Mouse (Mus musculus) limb, embryonic 15.5 days (tissue): ENCODE data around the gene Mxra7. TPM values are rescaled to one million over a fixed set of nuclear protein-coding genes. Genes with fewer than 3 reads are reported as not detected.
A peak's percentile ranks its signal among the peaks of the same experiment; 100 is the strongest.
"Not testable (repeated sequence)": the region's sequence is repeated elsewhere in the genome, so short reads cannot be mapped to it uniquely, and the experiment has no call there.

Experiments used
- ATAC-seq: fragments of 200-750 bp; cut with Nextera tagmentation; 2 replicates; pipeline ENCODE4 v1.8.0; 2017; ENCODE audit warnings: low read depth, moderate TSS enrichment; ENCODE audit not compliant: insufficient number of reproducible peaks, low FRiP score, low TSS enrichment
- H3K27ac ChIP-seq: fragments of 300-500 bp; sonication (generic); 2 replicates; pipeline ENCODE4 v1.5.1; 2015; ENCODE audit warnings: moderate library complexity, mild to moderate bottlenecking, inconsistent platforms
- H3K27me3 ChIP-seq: fragments of 300-500 bp; sonication (generic); 2 replicates; pipeline ENCODE4 v1.6.1; 2015; ENCODE audit warnings: inconsistent platforms
- H3K36me3 ChIP-seq: fragments of 300-500 bp; sonication (generic); 2 replicates; pipeline ENCODE4 v1.6.1; 2015; ENCODE audit warnings: inconsistent platforms
- H3K4me1 ChIP-seq: fragments of 300-500 bp; sonication (generic); 2 replicates; pipeline ENCODE4 v1.6.1; 2015; ENCODE audit warnings: inconsistent platforms
- H3K4me2 ChIP-seq: fragments of 300-500 bp; sonication (generic); 2 replicates; pipeline ENCODE4 v1.6.1; 2015; ENCODE audit warnings: mild to moderate bottlenecking, inconsistent platforms
- H3K4me3 ChIP-seq: fragments of 300-500 bp; sonication (generic); 2 replicates; pipeline ENCODE4 v1.5.1; 2015; ENCODE audit warnings: mild to moderate bottlenecking, inconsistent platforms
- H3K9ac ChIP-seq: fragments of 300-500 bp; sonication (generic); 2 replicates; pipeline ENCODE4 v1.6.1; 2015; ENCODE audit warnings: inconsistent platforms
- H3K9me3 ChIP-seq: fragments of 300-500 bp; sonication (generic); 2 replicates; pipeline ENCODE4 v1.6.1; 2016; ENCODE audit warnings: inconsistent platforms
- WGBS: fragments of 180-500 bp; shearing (Covaris S2); methylation state at CpG from one replicate; pipeline ENCODE4 v1.1.7; 2015; 5-methylcytosine and 5-hydroxymethylcytosine counted together
- polyA plus RNA-seq: library from polyadenylated mRNA; unstranded; fragments of >200 nt; fragmentation: Nextera tagmentation; extraction: Ambion mirVana; gene quantifications from 2 replicates; pipeline ENCODE4 v1.2.1, GENCODE M21; 2015

The Mxra7 gene
- polyA plus RNA-seq, 1 experiment from 2014 or later, result 18.6 TPM

DNA sequence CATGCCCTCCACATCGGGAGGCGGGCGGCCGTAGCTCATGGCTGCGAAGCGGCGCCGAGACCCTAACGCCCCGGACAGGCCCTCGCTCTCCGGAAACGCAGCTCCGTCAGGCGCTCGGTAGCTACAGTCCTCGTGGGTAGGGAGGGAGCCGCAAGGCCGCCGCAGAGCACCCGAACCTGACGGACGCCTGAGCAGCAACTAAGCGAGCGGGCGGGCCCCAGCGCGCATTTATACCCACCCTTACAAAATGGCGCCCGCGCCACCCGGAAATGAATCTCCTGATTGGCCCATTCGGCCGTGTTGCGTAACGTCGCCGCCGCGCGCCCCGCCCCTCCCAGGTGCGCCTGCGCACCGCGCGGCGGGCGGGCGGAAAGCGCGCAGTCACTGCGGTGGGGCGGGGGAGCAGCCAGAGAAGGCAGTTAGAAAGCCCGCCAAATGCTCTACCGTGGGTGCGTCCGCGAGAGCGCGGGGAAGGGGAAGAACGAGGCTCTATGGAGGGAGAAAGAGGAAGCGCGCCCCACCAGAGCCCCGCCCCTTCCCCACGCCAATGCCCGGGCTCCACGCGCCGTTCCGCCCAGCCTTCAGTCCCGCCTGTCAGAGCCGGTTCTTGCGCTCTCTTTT lies 25.2 kb upstream of the Mxra7 start, which contains the start of gene Srsf2:
Srsf2 (minus strand) TSS at position 204 of the 621 bp plus-strand sequence.
- Histone ChIP-seq H3K4me2 (peak within 1 kb of the TSS; percentile 68), H3K4me1 (peaks cover 19% of the 10 kb centered on the region), H3K9ac (peak within 1 kb of the TSS; percentile 95), H3K27me3 (no peaks in the 10 kb centered on the region), H3K9me3 (no peaks in the 10 kb centered on the region), H3K4me3 (peak within 1 kb of the TSS; percentile 98), H3K36me3 (peaks cover 36% of the 10 kb centered on the region), H3K27ac (peak within 1 kb of the TSS; percentile 99)
- ATAC-seq, result peak; percentile 92
- WGBS, result under 1% methylated on average over 72 of the region's 74 CpGs

DNA sequence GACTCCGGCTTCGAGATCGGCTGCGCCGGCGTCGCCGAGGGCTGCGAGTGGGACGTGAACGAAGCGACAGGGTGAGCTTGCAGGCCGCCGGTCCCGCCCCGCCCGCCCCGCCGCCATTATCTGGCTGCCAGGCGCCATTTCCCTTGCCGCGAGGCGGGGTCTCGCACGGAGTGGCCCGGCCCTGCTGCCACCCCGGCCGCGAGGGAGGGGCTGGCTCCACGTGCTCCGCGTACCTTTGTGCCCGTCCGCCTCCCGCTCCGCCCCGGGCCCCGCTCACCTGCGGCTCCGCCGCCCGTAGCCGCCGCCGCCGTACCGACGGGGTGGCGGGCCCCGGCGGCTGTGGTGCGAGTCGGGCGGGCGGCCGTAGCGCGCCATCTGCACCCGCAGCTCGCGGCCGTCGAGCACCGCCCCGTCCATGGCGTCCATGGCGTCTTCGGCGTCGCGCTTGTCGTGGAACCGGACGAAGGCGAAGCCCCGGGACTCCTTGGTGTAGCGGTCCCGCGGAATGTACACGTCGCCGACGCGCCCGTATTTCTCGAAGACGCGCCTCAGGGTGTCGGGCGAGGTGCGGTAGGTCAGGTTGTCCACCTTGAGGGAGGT lies 24.5 kb upstream of the Mxra7 start, which contains the start of gene Mfsd11:
Mfsd11 (plus strand) TSS at position 150 of the 600 bp plus-strand sequence.
- no peaks in the 10 kb centered on the region for H3K27me3 ChIP-seq
- H3K9me3 ChIP-seq, result no peaks in the 10 kb centered on the region
- H3K4me3 ChIP-seq, result peak within 1 kb of the TSS; percentile 98
- under 1% methylated on average over 84 of the region's 91 CpGs for WGBS
- H3K27ac ChIP-seq, result peak within 1 kb of the TSS; percentile 99
- peaks cover 19% of the 10 kb centered on the region for H3K4me1 ChIP-seq
- H3K4me2 ChIP-seq, result peak within 1 kb of the TSS; percentile 68
- peaks cover 39% of the 10 kb centered on the region for H3K36me3 ChIP-seq
- peak; percentile 23; the same call in 1 of the 2 replicates for ATAC-seq
- peak within 1 kb of the TSS; percentile 95 for H3K9ac ChIP-seq

DNA sequence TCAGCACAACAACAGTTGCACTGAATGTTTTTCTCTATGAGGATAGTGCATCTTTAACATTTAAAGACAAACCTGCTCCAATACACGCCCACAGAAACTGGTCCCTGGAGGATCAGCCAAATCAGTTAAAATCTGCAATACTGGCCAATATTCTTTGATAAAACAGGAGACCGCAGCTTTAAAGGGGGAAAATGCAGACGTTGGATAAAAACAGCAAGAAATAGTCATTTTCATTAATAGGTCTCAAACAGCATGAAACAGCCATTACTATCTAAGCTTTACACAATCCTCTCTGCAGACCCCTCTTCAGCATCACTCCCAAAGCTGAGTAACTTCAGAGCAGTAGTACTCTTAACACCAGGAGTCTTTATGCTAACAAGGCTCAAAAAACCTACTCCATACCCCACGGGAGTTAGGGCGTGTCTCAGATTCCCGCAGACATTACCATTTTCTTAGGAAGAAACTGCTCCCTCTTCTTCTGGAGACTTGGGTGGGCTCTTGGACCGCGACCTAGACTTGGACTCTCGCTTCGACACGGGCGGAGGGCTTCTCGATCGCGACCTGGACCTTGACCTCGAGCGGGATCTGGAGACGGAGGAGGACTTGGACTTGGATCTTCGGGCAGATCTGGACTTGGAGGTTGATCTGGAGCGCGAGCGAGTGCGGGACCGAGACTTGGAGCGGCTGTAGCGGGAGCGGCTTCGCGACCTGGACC lies 23.9 kb upstream of the Mxra7 start:
- under 1% methylated on average over 29 of the region's 29 CpGs for WGBS
- no peak for ATAC-seq
- peak overlapping the region; percentile 95 for H3K9ac ChIP-seq
- peak overlapping the region; percentile 68 for H3K4me2 ChIP-seq
- H3K9me3 ChIP-seq, result no peaks in the 10 kb centered on the region
- H3K4me3 ChIP-seq, result peak overlapping the region; percentile 98
- H3K4me1 ChIP-seq, result peaks cover 19% of the 10 kb centered on the region
- no peaks in the 10 kb centered on the region for H3K27me3 ChIP-seq
- H3K27ac ChIP-seq, result peak overlapping the region; percentile 99
- peaks cover 38% of the 10 kb centered on the region for H3K36me3 ChIP-seq

DNA sequence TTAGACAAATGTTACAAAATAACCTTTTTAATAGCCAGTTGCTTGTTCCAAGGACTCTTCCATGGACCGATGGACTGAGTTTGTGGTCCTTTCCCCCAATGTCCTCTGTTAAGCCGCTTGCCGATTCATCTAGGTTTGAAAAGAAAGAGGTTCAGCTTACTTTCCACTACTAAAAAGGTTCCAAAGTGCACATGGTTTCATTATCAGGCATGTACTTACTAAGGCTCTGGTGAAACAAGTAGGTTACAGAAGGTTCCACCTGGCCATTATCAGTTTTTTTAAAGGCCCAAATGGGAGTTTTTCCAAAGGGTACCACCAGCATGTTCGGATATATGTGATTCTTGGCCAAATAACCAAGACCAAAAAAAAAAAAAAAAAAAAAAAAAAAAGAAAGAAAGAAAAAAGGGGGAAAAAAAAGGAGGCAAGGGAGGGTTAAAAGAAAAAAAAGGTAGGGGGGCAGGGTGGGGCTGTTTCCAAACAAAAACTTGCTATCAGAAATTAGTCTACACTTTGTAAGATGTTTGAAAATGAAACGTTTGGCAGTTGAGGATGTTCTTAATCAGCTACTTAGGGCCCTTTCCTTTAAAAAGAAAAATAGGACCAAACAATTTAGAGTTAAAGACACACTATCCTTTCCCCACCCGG lies 23.1 kb upstream of the Mxra7 start:
- peaks cover 19% of the 10 kb centered on the region for H3K4me1 ChIP-seq
- H3K4me2 ChIP-seq, result peak overlapping the region; percentile 68
- H3K4me3 ChIP-seq, result peak overlapping the region; percentile 98
- 28% methylated on average over 6 of the region's 6 CpGs for WGBS
- ATAC-seq, result no peak
- peak overlapping the region; percentile 99; the same call in 1 of the 2 replicates for H3K27ac ChIP-seq
- H3K27me3 ChIP-seq, result no peaks in the 10 kb centered on the region
- peaks cover 39% of the 10 kb centered on the region for H3K36me3 ChIP-seq
- peak overlapping the region; percentile 95 for H3K9ac ChIP-seq
- no peaks in the 10 kb centered on the region for H3K9me3 ChIP-seq

DNA sequence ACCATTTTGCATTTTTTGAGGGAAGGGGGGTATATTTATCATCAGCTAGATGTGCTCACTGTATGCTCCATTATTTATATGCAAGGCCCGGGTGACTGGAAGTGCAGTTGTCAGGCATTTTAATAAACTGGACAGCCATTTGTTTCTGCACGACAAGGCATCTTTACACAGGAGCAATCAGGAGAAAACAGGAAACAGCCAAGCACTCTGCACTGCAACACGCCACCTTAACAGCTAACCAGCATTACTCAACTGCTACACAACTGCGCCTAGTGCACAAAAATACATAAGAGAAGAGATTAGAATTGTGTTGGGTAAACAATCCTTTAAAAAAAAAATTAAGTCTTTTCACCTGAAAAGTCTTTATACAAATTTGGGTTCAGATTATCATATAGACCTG lies 22.2 kb upstream of the Mxra7 start:
- peaks cover 17% of the 10 kb centered on the region for H3K4me1 ChIP-seq
- H3K4me2 ChIP-seq, result peak overlapping the region; percentile 68; the same call in 1 of the 2 replicates
- no peaks in the 10 kb centered on the region for H3K9me3 ChIP-seq
- 52% methylated on average over 4 of the region's 4 CpGs for WGBS
- no peak for ATAC-seq
- no peak overlapping the region for H3K9ac ChIP-seq
- no peak overlapping the region for H3K27ac ChIP-seq
- H3K27me3 ChIP-seq, result no peaks in the 10 kb centered on the region
- H3K36me3 ChIP-seq, result peaks cover 39% of the 10 kb centered on the region
- H3K4me3 ChIP-seq, result peak overlapping the region; percentile 98; the same call in 1 of the 2 replicates

DNA sequence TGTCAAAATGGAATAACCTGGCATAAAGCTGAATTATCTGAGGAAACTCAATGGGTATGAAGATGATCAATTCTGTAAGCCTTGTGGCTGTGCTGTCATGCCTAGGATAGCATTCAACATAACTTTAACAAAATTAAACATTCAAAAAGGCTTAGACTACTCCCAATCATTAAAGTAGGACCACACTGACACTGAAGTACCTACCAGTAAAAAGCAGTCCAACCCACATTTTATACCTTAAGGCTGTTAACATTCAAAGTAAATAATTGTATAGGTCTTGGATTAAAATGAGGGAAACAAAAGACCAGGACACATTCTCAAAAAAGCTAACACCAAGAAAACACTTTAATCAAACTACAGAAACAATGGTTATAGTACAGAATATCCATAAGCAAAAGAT lies 21.7 kb upstream of the Mxra7 start:
- no peaks in the 10 kb centered on the region for H3K27me3 ChIP-seq
- no peak for ATAC-seq

DNA sequence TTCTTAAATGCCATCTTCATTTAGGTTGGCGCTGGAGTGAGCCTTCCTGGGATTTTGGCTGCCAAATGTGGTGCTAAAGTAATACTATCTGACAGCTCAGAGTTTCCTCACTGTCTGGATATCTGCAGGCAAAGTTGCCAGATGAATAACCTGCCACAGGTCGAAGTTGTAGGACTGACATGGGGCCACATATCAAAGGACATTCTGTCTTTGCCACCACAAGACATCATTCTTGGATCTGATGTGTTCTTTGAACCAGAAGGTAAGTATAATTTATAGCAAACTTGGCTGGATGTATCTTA lies 21.0 kb upstream of the Mxra7 start:
- not testable (repeated sequence) for H3K9ac ChIP-seq, H3K9me3 ChIP-seq, H3K4me2 ChIP-seq, H3K27ac ChIP-seq, H3K27me3 ChIP-seq, H3K4me3 ChIP-seq, ATAC-seq
- 73% methylated on average over 2 of the region's 2 CpGs for WGBS
- Histone ChIP-seq H3K4me1 (peaks cover 15% of the 10 kb centered on the region), H3K36me3 (peaks cover 39% of the 10 kb centered on the region)

More for the DNA sequence above, 21.7 kb upstream of the Mxra7 start:
- Histone ChIP-seq H3K36me3 (peaks cover 39% of the 10 kb centered on the region), H3K4me2 (no peak overlapping the region), H3K4me3 (no peak overlapping the region), H3K27ac (no peak overlapping the region), H3K9me3 (no peaks in the 10 kb centered on the region), H3K9ac (no peak overlapping the region), H3K4me1 (peaks cover 13% of the 10 kb centered on the region)

DNA sequence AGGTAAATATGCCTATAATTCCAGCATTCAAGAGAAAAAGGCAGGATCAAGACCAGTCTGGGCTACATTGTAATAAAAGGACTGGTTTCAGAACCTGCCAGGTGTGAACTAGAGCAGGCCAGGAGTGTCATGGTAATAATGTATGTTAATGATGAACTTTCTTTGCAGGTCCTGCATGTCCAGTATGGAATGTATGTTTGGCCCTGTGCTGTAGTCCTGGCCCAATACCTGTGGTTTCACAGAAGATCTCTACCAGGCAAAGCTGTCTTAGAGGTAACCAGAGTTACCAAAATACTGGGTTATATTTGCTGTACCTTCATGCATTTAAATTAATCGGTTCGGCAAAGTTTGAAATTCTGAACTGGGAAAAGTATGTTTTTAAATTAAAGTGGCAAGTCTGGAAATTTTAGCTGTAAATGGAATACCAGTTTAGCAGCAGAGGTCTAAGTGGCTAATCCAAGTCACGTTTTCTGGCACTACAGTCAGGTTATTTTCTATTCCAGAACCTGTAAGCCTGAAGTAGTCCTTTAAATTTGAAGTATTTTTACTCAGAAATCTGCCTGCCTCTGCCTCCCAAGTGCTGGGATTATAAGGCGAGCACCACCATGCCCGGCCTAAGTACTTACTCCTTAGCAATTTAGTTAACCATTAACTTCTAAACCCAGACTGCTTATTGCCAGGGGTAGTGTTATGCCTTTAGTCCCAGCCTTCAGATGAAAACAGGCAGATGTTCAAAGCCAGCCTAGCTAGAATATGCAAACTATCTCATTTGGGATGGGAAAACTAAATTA lies 20.4 kb upstream of the Mxra7 start:
- no peak overlapping the region for H3K4me2 ChIP-seq
- H3K4me1 ChIP-seq, result peaks cover 15% of the 10 kb centered on the region
- WGBS, result 79% methylated on average over 5 of the region's 5 CpGs
- no peaks in the 10 kb centered on the region for H3K27me3 ChIP-seq
- H3K9ac ChIP-seq, result no peak overlapping the region
- H3K4me3 ChIP-seq, result no peak overlapping the region
- H3K36me3 ChIP-seq, result peaks cover 39% of the 10 kb centered on the region
- no peak for ATAC-seq
- no peaks in the 10 kb centered on the region for H3K9me3 ChIP-seq
- H3K27ac ChIP-seq, result no peak overlapping the region

DNA sequence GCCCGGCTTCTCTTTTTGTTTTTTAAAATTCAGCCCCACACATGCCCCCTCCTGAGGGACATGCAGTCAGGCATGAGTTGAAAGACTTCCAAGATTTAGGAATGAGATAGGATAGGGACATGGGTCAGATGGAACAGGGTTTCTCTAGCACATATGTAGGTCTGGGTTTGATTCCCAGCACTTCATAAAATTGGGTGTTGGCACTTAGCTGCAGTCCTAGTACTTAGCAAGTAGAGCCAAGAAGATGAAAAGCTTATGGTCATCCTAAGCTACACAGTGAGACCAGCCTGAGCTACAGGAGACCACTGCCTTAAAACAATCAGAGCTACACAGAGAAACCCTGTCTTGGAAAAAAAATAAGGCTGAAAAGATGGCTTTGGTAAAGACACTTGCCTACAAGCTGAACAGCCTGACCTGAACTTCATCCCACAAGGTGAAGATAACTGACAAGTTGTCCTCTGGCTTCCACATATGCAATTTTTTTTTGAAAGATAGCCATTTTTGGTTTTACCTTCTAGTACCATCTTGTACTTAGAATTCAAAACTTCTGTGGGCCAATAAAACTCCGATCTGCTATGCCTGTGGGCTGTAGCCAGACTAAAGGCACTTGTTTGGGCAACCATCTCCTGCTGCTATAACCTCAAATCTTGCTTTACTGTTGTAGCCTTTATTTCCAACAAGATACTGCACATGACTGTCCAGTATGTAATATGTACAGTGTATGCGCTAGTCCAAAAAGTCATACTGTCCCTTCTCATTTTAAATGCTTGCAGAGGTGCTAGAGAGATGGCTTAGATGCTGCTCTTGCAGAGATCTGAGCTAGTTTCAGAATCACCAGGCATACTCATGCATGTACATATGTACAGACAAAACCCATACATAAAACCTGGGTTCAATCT lies 19.6 kb upstream of the Mxra7 start:
- Histone ChIP-seq H3K36me3 (peaks cover 39% of the 10 kb centered on the region), H3K27me3 (no peaks in the 10 kb centered on the region), H3K4me2 (no peak overlapping the region), H3K4me1 (peaks cover 15% of the 10 kb centered on the region), H3K9me3 (no peaks in the 10 kb centered on the region), H3K4me3 (no peak overlapping the region), H3K9ac (no peak overlapping the region), H3K27ac (no peak overlapping the region)
- ATAC-seq, result no peak
- WGBS, result 86% methylated on average over 3 of the region's 3 CpGs

DNA sequence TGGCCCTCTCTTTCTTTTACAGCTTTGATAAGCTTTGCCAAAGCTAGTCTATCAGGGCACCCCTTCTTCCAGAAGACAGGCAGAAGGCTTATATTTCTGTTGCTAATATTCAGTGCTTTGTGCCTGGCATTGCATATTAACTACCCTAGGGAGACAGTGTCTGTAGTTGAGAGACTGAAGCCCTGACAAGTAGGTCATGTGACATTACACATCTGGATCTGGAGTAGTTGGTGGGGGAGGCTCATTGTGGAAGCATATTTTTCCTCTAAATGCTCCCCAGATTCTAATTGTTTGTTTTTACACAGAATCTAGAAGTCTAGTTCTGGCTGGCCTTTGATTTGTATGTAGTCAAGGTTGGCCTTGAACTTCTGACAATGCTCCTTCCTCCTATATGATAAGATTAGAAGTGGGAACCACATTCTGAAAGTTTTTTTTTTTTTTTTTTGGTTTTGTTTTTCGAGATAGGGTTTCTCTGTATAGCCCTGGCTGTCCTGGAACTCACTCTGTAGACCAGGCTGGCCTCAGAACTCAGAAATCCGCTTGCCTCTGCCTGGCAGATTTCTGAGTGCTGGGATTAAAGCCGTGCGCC lies 18.8 kb upstream of the Mxra7 start:
- Histone ChIP-seq H3K4me2 (no peak overlapping the region), H3K27ac (0 out of 2 replicates have a peak overlapping the region, but pooled peaks have one; percentile 27), H3K36me3 (peaks cover 39% of the 10 kb centered on the region), H3K27me3 (no peaks in the 10 kb centered on the region), H3K9ac (no peak overlapping the region), H3K4me1 (peaks cover 17% of the 10 kb centered on the region), H3K9me3 (no peaks in the 10 kb centered on the region), H3K4me3 (no peak overlapping the region)
- ATAC-seq, result no peak
- 77% methylated on average over 4 of the region's 4 CpGs for WGBS
